Mouse (Mus musculus) CD4-positive, CD25-positive, alpha-beta regulatory T cell, adult 9 weeks (primary cell): ENCODE measurements around the gene Map2k3. TPM values are rescaled to one million over a fixed set of nuclear protein-coding genes. Genes with fewer than 3 reads are reported as not detected.

Experiments
- polyA plus RNA-seq: library from polyadenylated mRNA; unstranded; fragments of 100-300 nt; shearing (Covaris generic); gene quantifications from one replicate; pipeline ENCODE4 v1.2.1, GENCODE M21; 2017

Map2k3 gene
- 32.0 TPM for polyA plus RNA-seq

DNA sequence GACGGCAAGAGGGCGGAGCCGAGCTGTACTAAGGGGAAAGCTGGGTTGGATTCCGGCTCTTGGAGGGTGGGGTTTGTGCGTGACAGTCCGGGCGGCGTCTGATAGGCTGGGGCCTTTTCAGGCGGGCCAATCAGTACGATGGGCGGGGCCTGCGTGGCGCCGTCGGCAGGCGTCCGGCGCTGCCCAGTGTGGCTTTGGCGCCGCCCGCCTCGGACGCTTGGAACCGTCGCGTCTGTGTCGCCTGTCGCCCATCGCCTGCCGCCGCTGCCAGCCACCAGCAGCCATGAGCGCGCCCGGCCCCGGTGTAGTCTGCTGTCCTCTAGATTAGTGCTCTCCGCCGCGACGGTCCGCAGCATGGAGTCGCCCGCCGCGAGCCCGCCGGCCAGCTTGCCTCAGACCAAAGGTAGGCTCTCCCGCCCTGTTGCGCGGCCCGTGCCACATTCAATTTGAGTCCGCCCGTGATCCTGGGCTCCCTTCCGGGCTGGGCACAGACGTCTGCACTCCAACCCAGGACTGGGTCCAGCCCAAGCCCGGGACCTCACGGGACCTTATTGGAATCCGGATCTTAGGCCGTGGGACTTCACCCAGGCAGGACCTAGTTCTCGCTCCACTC lies at the start of gene Map2k3:
Gene Map2k3, plus strand, starts transcription at position 165 of the 613 bp plus-strand sequence.

DNA sequence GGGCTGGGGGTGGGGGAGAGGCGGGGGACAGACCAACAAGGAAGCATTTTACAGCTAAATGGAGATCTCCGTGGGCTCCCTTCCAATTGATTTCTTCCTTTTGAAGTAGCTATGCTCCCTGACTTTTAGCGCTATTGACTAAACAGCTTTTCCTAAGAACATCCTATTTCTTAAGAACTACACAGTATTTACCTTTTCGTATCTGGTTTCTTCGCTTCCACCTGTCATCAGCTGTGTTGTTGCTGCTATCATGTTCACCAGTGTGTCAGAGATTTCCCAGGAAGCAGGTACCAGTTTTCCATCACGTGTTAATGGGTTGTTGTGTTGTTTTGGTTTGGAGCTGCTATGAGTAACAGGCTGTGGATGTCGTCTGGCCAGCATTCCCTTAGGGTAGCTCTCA lies 17.3 kb upstream of the Map2k3 start, which contains the start of gene Natd1:
Gene Natd1, minus strand, starts transcription at position 260 of the 400 bp plus-strand sequence.

Other genes with a start within 250 kb of the Map2k3 start
- gene Llgl1, start 232.3 kb upstream of the Map2k3 start, polyA plus RNA-seq, result 17.1 TPM
- 178 TPM for gene Flii, start 204.8 kb upstream of the Map2k3 start, polyA plus RNA-seq
- gene Mief2, start 203.6 kb upstream of the Map2k3 start, polyA plus RNA-seq, result 21.5 TPM
- 22.4 TPM for gene Top3a, start 154.7 kb upstream of the Map2k3 start, polyA plus RNA-seq
- gene Smcr8, start 154.5 kb upstream of the Map2k3 start, polyA plus RNA-seq, result 13.4 TPM
- gene Shmt1, start 120.3 kb upstream of the Map2k3 start, polyA plus RNA-seq, result 27.0 TPM
- 38.9 TPM for gene Dhrs7b, start 101.4 kb upstream of the Map2k3 start, polyA plus RNA-seq
- 50.9 TPM for gene Tmem11, start 52.8 kb upstream of the Map2k3 start, polyA plus RNA-seq
- gene Natd1, start 17.3 kb upstream of the Map2k3 start, polyA plus RNA-seq, result 6.9 TPM
- not detected for gene Kcnj12, start 90.5 kb downstream of the Map2k3 start, polyA plus RNA-seq
- gene Tnfrsf13b, start 194.7 kb downstream of the Map2k3 start, polyA plus RNA-seq, result 65.3 TPM
- 13.3 TPM for gene Usp22, start 243.0 kb downstream of the Map2k3 start, polyA plus RNA-seq